Mouse (Mus musculus): ENCODE results near the gene Eps8. TPM values are rescaled to one million over a fixed set of nuclear protein-coding genes. Genes with fewer than 3 reads are reported as not detected.

The Eps8 gene
- polyA plus RNA-seq, 1 experiment from 2014 or later: 102 TPM

GRCm38 (mm10) chr6:137636131-137636530 lies 18.5 kb downstream of the Eps8 start:
- H3K4me3 ChIP-seq (ENCODE audit: low read length): no peak overlapping the region
- no peak for ATAC-seq
- H3K9me3 ChIP-seq (ENCODE audit: control insufficient read depth, low read length): no peaks in the 10 kb centered on the region
- WGBS: 78% methylated on average over 5 of the region's 5 CpGs
- H3K4me2 ChIP-seq (ENCODE audit: low read depth, low read length): no peak overlapping the region
- H3K27me3 ChIP-seq (replicated peaks; ENCODE audit: control insufficient read depth, insufficient read depth, low read length): no peaks in the 10 kb centered on the region
- H3K27ac ChIP-seq (ENCODE audit: low read length): no peak overlapping the region
- no peak overlapping the region for H3K9ac ChIP-seq (ENCODE audit: low read depth, low read length)
- no peaks in the 10 kb centered on the region for H3K4me1 ChIP-seq (ENCODE audit: control insufficient read depth, insufficient read depth, low read length)
- H3K36me3 ChIP-seq (ENCODE audit: control insufficient read depth, insufficient read depth, low read length): no peaks in the 10 kb centered on the region

DNA sequence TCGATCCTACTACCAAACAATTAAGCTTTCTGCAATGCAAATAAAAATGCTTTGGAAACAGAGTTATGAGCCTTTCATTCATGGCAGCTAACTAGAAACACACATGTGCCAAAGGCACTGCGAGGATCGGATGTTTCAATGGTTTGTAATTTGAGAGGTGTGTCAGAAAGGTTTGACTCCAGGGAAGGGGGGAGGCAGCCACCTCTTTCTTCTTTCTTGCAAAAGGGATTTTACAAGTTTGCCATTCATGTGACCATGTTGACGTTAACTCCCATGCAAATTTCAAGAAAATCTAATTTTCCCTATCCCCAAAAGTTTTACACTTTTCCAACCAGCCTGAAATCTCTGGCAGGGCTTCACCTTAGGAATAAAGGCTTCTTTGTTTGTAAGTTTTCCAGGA lies 21.1 kb downstream of the Eps8 start:
- no peak overlapping the region for H3K4me2 ChIP-seq (ENCODE audit: low read depth, low read length)
- H3K27me3 ChIP-seq (replicated peaks; ENCODE audit: control insufficient read depth, insufficient read depth, low read length): no peaks in the 10 kb centered on the region
- no peak overlapping the region for H3K27ac ChIP-seq (ENCODE audit: low read length)
- no peak overlapping the region for H3K4me3 ChIP-seq (ENCODE audit: low read length)
- WGBS: 52% methylated on average over 4 of the region's 4 CpGs
- ATAC-seq: no peak
- H3K9ac ChIP-seq (ENCODE audit: low read depth, low read length): no peak overlapping the region
- H3K9me3 ChIP-seq (ENCODE audit: control insufficient read depth, low read length): no peaks in the 10 kb centered on the region
- H3K36me3 ChIP-seq (ENCODE audit: control insufficient read depth, insufficient read depth, low read length): no peaks in the 10 kb centered on the region
- H3K4me1 ChIP-seq (ENCODE audit: control insufficient read depth, insufficient read depth, low read length): no peaks in the 10 kb centered on the region; the same call in 1 of the 2 replicates

- H3K4me3 ChIP-seq (ENCODE audit: low read length): no peak overlapping the region
- H3K4me2 ChIP-seq (ENCODE audit: low read depth, low read length): no peak overlapping the region
- ATAC-seq: no peak
- no peaks in the 10 kb centered on the region for H3K36me3 ChIP-seq (ENCODE audit: control insufficient read depth, insufficient read depth, low read length)
- H3K4me1 ChIP-seq (ENCODE audit: control insufficient read depth, insufficient read depth, low read length): no peaks in the 10 kb centered on the region; the same call in 1 of the 2 replicates
- H3K9me3 ChIP-seq (ENCODE audit: control insufficient read depth, low read length): no peaks in the 10 kb centered on the region
- H3K27me3 ChIP-seq (replicated peaks; ENCODE audit: control insufficient read depth, insufficient read depth, low read length): no peaks in the 10 kb centered on the region
- no peak overlapping the region for H3K27ac ChIP-seq (ENCODE audit: low read length)
- H3K9ac ChIP-seq (ENCODE audit: low read depth, low read length): no peak overlapping the region
- 82% methylated on average over 8 of the region's 8 CpGs for WGBS
Observed at GRCm38 (mm10) chr6:137633121-137633520, 21.6 kb downstream of the Eps8 start.

- Histone ChIP-seq H3K27ac (ENCODE audit: low read length) (no peak overlapping the region), H3K4me3 (ENCODE audit: low read length) (no peak overlapping the region), H3K4me1 (ENCODE audit: control insufficient read depth, insufficient read depth, low read length) (no peaks in the 10 kb centered on the region; the same call in 1 of the 2 replicates), H3K36me3 (ENCODE audit: control insufficient read depth, insufficient read depth, low read length) (no peaks in the 10 kb centered on the region), H3K9ac (ENCODE audit: low read depth, low read length) (no peak overlapping the region), H3K27me3 (replicated peaks; ENCODE audit: control insufficient read depth, insufficient read depth, low read length) (no peaks in the 10 kb centered on the region), H3K9me3 (ENCODE audit: control insufficient read depth, low read length) (no peaks in the 10 kb centered on the region), H3K4me2 (ENCODE audit: low read depth, low read length) (no peak overlapping the region)
- WGBS: 86% methylated on average over 13 of the region's 13 CpGs
- no peak for ATAC-seq
Observed at GRCm38 (mm10) chr6:137630387-137630786, 24.3 kb downstream of the Eps8 start.

GRCm38 (mm10) chr6:137629603-137630231 lies 25.0 kb downstream of the Eps8 start:
- Histone ChIP-seq H3K4me3 (ENCODE audit: low read length) (no peak overlapping the region), H3K27ac (ENCODE audit: low read length) (no peak overlapping the region), H3K27me3 (replicated peaks; ENCODE audit: control insufficient read depth, insufficient read depth, low read length) (no peaks in the 10 kb centered on the region), H3K9ac (ENCODE audit: low read depth, low read length) (no peak overlapping the region), H3K4me1 (ENCODE audit: control insufficient read depth, insufficient read depth, low read length) (no peaks in the 10 kb centered on the region; the same call in 1 of the 2 replicates), H3K9me3 (ENCODE audit: control insufficient read depth, low read length) (no peaks in the 10 kb centered on the region), H3K4me2 (ENCODE audit: low read depth, low read length) (no peak overlapping the region), H3K36me3 (ENCODE audit: control insufficient read depth, insufficient read depth, low read length) (no peaks in the 10 kb centered on the region)
- 55% methylated on average over 13 of the region's 13 CpGs for WGBS
- no peak for ATAC-seq

- H3K4me3 ChIP-seq (ENCODE audit: low read length): no peak overlapping the region
- WGBS: 48% methylated on average over 6 of the region's 6 CpGs
- ATAC-seq: peak; percentile 86
Observed at GRCm38 (mm10) chr6:137628715-137629114, 26.0 kb downstream of the Eps8 start.

GRCm38 (mm10) chr6:137621021-137621420 lies 33.7 kb downstream of the Eps8 start:
- Histone ChIP-seq H3K27ac (ENCODE audit: low read length) (no peak overlapping the region), H3K9ac (ENCODE audit: low read depth, low read length) (no peak overlapping the region), H3K4me1 (ENCODE audit: control insufficient read depth, insufficient read depth, low read length) (no peaks in the 10 kb centered on the region; the same call in 1 of the 2 replicates), H3K27me3 (replicated peaks; ENCODE audit: control insufficient read depth, insufficient read depth, low read length) (no peaks in the 10 kb centered on the region), H3K4me2 (ENCODE audit: low read depth, low read length) (no peak overlapping the region), H3K9me3 (ENCODE audit: control insufficient read depth, low read length) (no peaks in the 10 kb centered on the region), H3K4me3 (ENCODE audit: low read length) (no peak overlapping the region), H3K36me3 (ENCODE audit: control insufficient read depth, insufficient read depth, low read length) (no peaks in the 10 kb centered on the region)
- no peak for ATAC-seq
- WGBS: 67% methylated on average over 2 of the region's 2 CpGs

More at GRCm38 (mm10) chr6:137628715-137629114, 26.0 kb downstream of the Eps8 start:
- Histone ChIP-seq H3K9me3 (ENCODE audit: control insufficient read depth, low read length) (no peaks in the 10 kb centered on the region), H3K27me3 (replicated peaks; ENCODE audit: control insufficient read depth, insufficient read depth, low read length) (no peaks in the 10 kb centered on the region), H3K9ac (ENCODE audit: low read depth, low read length) (no peak overlapping the region), H3K36me3 (ENCODE audit: control insufficient read depth, insufficient read depth, low read length) (no peaks in the 10 kb centered on the region), H3K4me2 (ENCODE audit: low read depth, low read length) (no peak overlapping the region), H3K4me1 (ENCODE audit: control insufficient read depth, insufficient read depth, low read length) (no peaks in the 10 kb centered on the region; the same call in 1 of the 2 replicates), H3K27ac (ENCODE audit: low read length) (no peak overlapping the region)

GRCm38 (mm10) chr6:137613903-137614302 lies 40.8 kb downstream of the Eps8 start:
- no peaks in the 10 kb centered on the region; the same call in 1 of the 2 replicates for H3K4me1 ChIP-seq (ENCODE audit: control insufficient read depth, insufficient read depth, low read length)
- no peak overlapping the region for H3K27ac ChIP-seq (ENCODE audit: low read length)
- H3K9ac ChIP-seq (ENCODE audit: low read depth, low read length): no peak overlapping the region
- H3K4me3 ChIP-seq (ENCODE audit: low read length): no peak overlapping the region
- H3K9me3 ChIP-seq (ENCODE audit: control insufficient read depth, low read length): no peaks in the 10 kb centered on the region
- no peaks in the 10 kb centered on the region for H3K36me3 ChIP-seq (ENCODE audit: control insufficient read depth, insufficient read depth, low read length)
- 48% methylated on average over 4 of the region's 4 CpGs for WGBS
- H3K27me3 ChIP-seq (replicated peaks; ENCODE audit: control insufficient read depth, insufficient read depth, low read length): no peaks in the 10 kb centered on the region
- H3K4me2 ChIP-seq (ENCODE audit: low read depth, low read length): no peak overlapping the region
- 0 out of 2 replicates have a peak, but pooled peaks have one; percentile 12 for ATAC-seq

- WGBS: 57% methylated on average over 2 of the region's 2 CpGs
- Histone ChIP-seq H3K27me3 (replicated peaks; ENCODE audit: control insufficient read depth, insufficient read depth, low read length) (no peaks in the 10 kb centered on the region), H3K4me2 (ENCODE audit: low read depth, low read length) (no peak overlapping the region), H3K4me3 (ENCODE audit: low read length) (no peak overlapping the region), H3K27ac (ENCODE audit: low read length) (no peak overlapping the region), H3K4me1 (ENCODE audit: control insufficient read depth, insufficient read depth, low read length) (no peaks in the 10 kb centered on the region; the same call in 1 of the 2 replicates), H3K9ac (ENCODE audit: low read depth, low read length) (no peak overlapping the region), H3K36me3 (ENCODE audit: control insufficient read depth, insufficient read depth, low read length) (no peaks in the 10 kb centered on the region), H3K9me3 (ENCODE audit: control insufficient read depth, low read length) (no peaks in the 10 kb centered on the region)
- peak; percentile 94 for ATAC-seq
Observed at GRCm38 (mm10) chr6:137612071-137612547, 42.6 kb downstream of the Eps8 start.

Data from intestine, embryonic 16.5 days (tissue).